Mouse (Mus musculus) heart, postnatal 14 days (tissue): ENCODE results near the gene Nelfe. TPM values are rescaled to one million over a fixed set of nuclear protein-coding genes. Genes with fewer than 3 reads are reported as not detected.

Experiments used
- DNase-seq, 2 experiments: peaks; one replicate each; pipeline ENCODE4 v3.0.0; 2021 to 2022
- intact Hi-C: fragments of 180-260 bp; cut with DNase I; formaldehyde crosslinking; loops from one replicate; pipeline ENCODE4 v1.15.1; 2025
- total RNA-seq, 2 experiments: library from RNA; stranded (reverse); gene quantifications; 2 replicates each; pipeline ENCODE4 v1.2.3; 2021

Gene Nelfe
- total RNA-seq, 2 experiments from 2014 or later, result 13.1 to 15.5 TPM

DNA sequence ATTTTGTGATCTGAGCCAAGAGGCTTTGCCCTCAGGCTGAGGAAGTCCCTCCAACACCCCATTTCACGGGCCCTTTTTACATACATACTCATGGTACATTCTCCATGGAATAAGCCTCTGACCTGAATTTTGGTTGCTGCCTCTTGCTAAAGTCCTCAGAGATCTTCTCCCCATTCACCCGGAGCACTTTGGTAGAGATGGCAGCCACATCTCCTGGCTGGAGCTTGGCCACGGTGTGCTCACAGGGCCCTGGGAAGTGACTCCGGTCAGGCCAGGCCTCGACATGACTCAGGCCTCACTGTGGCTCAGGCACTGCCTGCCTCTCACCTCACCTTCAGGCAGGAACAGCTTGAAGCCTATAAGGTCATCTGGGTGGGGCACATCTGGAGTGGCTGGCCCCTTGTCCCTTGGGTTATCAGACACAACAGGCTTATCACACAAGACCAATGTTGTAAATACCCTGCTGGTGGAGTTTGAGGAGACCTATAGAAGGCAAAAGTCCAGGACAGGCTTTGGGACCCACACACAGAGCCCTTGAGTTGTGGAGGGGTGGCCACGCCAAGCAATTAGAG, 9.4 kb upstream of the Nelfe start:
- intact Hi-C loops, result no loop called here
- DNase-seq, result no peak

DNA sequence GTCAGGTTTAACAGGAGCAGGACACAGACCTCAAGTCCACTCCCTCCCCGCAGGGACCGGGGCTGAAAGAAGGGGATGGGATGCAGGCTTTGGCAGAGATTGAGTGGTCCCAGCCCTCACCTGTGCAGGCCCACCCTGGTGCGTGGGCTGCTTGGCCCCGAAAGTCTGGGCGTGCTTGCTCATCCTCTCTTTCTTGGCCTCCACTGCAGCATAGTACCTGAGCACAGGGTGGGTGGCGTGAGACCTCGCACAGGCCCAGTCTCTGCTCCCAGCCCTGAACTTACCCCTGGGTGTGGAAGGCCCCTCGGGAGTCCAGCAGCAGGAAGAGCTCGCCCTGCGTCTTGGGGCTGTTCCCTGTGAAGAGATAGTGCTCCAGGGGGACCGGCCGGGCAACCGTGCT, 5.3 kb upstream of the Nelfe start:
- intact Hi-C loops, result no loop called here
- DNase-seq, result no peak

DNA sequence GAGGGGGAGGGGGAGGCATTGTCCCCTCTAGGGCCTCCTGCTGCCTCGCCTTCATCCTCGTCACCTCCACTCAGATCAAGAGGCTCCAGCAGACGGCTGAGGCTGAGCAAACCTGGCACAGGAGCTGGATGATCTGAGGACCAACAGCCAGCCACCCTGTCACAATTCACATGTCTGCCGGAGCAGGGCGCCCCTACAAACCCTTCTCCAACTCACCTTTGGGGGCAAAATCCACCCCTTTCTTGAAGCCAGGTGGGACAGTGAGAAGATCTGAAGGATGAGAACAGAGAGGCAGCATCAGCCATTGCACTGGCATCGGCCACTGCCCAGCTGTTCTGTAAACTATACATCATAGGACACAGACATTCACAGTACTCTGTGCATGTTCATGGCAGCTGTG, 3.0 kb upstream of the Nelfe start:
- DNase-seq, result no peak
- intact Hi-C loops, result no loop called here

DNA sequence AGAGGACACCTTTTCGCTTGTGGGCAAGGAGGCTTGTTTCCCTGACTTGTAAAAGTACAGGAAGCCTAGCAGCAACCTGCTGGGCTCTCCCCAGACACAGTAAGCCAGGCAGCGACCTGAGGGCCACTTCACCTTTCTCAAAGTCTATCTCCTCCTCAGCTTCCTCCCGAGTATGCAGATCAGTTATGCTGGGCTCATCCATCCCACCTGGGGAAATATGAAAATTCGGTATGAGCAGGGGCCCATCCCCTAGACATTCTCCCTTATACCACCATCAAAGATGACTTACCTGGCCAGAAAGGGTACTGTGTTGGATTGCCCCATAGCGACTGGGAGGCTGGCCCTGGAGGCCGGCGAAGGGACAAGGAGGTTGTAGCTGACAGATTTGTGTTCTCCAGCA, 2.6 kb upstream of the Nelfe start:
- DNase-seq, result no peak
- intact Hi-C loops, result no loop called here

DNA sequence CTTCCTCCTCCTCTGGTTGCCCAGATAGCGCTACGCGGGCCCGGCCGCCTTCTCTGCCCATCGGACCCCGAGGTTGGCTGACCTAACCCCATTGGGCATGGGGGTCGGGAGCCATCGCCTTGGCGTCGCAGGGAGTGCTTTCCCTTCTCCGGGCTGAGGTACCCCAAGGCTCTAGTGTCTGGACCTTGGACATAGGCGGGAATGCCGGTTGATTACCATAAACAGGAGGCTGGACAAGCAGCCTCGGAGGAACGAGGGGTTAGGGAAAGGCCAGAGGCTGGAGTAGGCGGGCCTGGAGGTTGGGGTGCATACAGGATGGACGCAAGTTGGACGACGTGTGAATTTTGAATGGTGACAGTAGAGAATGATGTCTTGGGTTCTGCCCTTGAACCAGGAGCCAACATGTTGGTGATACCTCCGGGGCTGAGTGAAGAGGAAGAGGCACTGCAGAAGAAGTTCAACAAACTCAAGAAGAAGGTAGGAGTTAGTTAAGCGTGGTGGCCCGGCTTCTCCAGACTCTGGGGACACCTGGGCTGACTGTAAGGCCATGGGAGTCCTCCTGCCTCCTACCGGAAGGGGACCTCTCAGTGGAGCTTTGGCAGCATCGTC, 430 bp downstream of the Nelfe start:
- no peak for DNase-seq
- intact Hi-C loops, result loop anchor here (2.0 to 10.0 kb wide), 4 partner anchors 48 to 392 kb away; partner anchors contain the start of genes C2, Ddx39b, Ehmt2 and Lsm2

DNA sequence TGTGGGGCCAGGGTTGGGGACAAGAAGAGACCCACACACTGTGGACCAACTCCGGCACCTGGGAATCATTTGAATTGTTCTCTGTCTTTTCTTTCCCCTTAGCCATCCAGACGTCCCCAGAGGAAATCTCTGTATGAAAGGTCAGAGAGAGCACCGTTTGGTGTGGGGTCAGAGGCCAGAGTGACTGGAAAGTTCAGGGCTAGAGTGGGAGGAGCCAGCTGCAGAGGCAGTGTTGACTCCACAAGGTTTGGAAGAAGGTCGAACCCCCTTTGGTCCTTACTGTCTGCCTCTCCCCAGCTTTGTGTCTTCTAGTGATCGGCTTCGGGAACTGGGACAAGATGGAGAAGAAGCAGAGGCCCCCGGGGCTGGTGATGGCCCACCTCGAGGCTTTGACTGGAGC, 3.3 kb downstream of the Nelfe start:
- intact Hi-C loops, result loop anchor here (5.0 to 10.0 kb wide), 3 partner anchors 91 to 389 kb away; partner anchors contain the start of genes Ddx39b and Lsm2
- DNase-seq, result no peak

DNA sequence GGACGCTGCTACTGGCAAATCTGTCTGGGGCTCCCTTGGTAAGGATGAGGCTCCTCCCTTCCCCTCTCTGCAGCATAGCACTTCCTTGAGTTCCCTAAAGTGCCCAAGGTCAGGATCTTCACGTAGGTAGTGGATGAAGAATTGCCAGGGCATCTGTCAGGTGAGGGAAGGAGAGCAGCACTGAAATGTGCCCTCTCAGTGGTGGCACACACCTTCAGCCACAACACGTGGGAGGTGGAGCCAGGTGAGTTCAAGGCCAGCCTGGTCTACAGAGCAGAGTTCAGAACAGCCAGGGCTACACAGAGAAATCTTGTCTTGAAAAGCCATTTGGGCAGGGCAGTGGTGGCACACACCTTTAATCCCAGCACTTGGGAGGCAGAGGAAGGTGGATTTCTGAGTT, 4.6 kb downstream of the Nelfe start:
- intact Hi-C loops, result loop anchor here (1.0 to 10.0 kb wide), 4 partner anchors 58 to 388 kb away; partner anchors contain the start of genes Ddx39b and Lsm2
- no peak for DNase-seq

DNA sequence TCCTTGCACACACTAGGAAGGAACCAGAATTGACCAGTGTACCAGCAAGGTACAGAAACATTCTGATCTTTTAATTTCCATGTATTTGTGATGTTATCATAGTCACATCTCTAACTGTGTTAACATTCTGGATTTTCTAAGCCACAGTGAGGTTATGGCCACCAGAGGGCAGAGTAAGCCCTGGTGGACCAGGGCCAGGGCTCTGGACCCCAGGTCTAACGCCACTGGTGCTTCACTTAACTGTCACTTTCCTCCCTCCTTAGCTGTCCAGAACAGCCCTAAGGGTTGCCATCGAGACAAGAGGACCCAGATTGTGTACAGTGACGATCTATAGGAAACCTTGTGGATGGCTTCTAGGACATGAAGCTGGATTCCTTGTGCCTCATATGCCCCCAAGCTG, 5.6 kb downstream of the Nelfe start:
- peak; percentile 61 to 77 for DNase-seq
- intact Hi-C loops, result loop anchor here (1.0 to 10.0 kb wide), 2 partner anchors 56 to 89 kb away; no protein-coding TSS in a partner anchor

DNA sequence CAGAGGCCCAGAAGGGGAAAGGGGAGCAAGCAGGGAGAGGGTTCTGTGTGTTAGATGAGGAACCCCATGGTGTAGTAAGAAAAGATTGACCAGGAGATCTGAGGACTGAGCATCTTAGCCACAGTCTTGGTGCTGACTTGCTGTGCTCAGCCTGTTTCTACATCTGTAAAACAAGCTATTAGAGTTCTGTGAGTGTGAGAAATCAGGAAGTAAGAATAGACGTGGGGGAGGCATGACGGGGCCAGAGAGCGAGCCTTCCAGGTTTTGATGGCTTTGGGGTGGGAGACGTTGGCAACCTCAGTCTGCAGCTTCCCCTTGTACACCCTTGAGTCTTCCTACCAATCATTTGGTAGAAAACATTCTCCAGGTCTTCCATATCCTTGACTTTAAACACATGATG, 8.5 kb downstream of the Nelfe start:
- DNase-seq, result no peak
- intact Hi-C loops, result loop anchor here (10.0 kb wide), 1 partner anchor 86 kb away; no protein-coding TSS in a partner anchor

DNA sequence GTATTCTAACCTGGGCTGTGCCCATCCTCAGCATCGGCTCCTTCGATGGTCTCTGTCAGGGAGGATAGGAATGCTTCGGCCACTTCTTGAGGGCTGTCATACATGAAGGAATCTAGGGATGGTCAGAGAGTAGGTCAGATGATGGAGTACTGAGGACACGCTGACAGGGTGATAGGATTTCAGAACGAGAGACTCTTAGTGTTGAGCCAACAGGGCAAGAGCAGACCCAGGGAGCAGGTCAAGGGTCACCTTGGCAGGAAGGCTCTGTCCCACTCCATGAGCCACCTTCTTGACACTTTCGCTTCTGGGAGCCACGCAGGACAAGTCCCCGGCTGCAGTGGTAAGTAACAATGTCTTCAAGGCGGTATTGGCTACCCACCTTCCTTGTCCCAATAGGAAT, 10.3 kb downstream of the Nelfe start:
- intact Hi-C loops, result no loop called here
- DNase-seq, result no peak

DNA sequence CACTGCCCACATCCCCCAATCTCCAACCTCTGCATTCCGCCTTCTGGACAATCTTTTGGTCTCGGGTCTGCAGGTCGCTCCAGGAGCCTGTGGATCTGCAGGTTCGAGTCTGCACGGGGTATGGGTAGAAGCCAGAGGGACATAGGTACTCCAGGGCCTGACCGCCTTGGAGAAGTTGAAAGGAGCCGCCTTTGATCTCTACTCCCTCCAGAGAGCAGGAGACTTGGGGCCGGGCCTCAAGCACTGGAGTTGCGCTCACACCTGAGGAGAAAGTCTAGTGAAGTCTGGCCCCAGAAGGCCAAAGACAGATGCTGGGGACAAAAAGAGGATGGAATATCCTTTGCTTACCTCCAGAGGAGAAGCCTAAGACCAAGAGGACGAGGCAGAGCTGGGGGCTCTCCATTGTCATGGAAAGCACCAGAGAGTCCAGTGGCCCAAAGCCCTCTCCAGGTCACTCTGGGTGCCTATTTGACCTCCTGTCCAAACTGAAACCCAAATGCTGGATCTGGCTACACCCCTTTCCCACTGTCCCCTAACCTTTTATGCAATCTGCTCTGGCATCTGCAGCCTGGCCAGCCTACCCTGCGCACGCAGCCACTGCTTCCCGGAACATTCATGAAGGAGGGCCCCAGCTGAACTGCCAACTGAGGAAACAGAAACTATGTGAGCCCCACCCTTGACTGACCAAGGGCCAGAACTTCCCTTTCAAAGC, 11.7 kb downstream of the Nelfe start:
- intact Hi-C loops, result no loop called here
- DNase-seq, result no peak

DNA sequence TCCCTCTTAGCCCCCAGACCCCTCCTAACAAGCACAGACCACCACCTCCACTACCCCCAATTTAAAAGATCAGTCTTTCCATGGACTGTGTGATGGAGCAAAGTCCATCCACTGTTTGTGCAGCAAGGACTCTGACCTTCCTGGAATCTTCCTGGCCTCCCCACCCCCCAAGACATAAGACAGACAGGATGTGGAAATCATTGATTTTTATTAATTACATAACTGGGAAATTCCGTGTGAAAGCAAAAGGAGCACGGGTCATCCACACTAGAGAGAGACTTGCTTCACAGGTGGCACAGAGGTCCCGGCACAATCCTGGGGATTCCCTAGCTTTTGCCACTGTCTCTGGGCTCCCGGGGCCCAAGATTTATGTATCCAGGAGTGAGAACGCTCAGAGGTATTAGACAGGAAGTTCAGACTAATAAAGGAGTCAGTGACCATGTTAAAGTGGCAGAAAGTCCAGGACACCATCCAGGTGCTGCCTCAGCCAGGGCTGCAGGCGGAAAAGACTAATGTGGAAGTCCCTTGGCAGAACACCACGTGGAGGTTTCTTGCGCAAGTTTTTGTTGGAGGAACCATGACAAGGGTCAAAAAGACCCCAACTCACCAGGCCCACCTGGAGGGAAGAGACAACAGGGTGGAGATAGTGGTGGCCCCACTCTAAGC, 12.4 kb downstream of the Nelfe start, which contains the start of gene Cfb:
Gene Cfb (minus strand): TSS at position 103 of the 666 bp plus-strand sequence.
- intact Hi-C loops, result no loop called here
- no peak for DNase-seq

DNA sequence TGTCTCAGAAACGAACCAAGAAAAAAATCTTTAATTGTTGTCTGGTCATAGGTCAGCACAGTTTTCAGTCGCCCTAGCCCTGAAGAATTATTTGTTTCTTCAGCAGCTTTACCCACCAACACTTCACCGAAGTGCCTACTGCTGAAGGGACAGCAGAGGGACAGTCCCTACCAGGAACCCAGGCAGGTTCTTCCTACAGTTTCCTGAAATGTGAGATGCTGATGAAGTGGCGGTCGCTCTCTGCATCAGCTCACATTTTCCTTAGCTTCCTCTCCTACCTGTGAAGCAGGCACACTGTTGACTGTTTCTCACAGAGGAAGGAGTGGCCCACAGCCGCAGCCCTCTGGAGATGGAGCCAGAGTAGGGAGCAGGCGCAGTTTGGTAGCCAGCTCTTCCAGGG, 15.8 kb downstream of the Nelfe start:
- intact Hi-C loops, result loop anchor here (5.0 kb wide), 1 partner anchor 56 kb away; no protein-coding TSS in a partner anchor
- no peak for DNase-seq

DNA sequence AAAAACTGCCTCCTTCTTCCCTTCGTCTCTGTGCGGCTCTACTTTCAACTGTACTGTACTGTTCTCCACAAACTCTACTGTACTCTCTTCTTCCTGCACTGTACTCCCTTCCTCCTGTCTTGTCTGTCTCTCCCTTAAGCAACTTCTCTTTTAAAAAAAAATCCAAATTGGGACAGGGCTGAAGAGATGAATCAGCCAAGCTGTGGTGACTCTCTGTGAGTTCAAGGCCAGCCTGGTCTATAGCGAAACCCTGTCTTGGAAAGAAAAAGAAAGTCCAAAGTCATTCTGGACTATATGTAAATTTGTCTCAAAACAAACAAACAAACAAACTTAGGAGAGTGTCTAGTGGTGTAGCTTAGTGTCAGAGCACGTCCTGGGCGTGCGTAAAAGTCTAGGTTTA, 24.1 kb downstream of the Nelfe start:
- intact Hi-C loops, result no loop called here
- no peak for DNase-seq

DNA sequence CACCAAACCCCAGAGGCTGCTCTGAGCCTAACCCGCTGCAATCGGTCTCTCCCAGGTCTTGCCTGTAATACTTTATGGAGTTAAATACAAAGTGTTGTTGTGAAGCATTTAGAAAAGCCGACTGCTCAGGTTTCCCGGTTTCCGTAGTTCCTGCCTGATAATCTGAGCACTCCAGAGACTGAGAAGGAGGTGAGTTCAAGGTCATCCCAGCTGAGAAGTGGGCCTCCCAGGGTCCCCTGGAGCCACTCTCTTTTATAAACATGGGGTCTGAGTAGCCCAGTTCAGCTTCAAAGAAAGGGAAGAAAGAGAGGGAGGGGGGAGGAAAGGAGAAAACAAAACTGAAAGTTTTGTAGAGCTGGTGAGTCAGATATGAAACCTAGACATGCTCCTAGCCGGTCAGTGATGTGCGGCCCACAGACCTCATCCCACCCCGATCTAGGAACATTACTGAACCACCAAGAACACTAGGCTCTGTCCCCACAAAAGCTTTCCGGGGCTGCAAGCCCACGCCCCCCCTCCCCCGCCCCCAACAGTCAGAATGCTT, 29.2 kb downstream of the Nelfe start, which contains the start of gene Zbtb12:
Gene Zbtb12 (plus strand): TSS at position 148 of the 544 bp plus-strand sequence.
- DNase-seq, result no peak
- intact Hi-C loops, result no loop called here

DNA sequence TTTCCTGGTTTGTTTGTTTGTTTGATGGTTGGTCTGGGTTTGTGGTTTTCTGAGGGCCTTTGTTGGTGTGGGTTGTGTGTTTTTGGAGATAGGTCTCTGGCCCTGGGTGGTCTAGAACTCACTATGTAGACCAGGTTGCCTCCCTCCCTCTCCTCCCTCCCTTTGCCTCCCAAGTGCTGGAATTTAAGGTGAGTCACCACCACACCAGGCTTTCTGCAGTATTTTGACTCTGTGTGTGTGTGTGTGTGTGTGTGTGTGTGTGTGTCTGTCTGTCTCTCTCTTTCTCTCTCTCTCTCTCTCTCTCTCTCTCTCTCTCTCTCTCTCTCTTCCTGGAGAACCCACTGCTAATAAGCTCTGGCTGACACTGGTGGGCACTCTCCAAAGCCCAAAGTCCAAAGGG, 31.0 kb downstream of the Nelfe start:
- DNase-seq, result no peak
- intact Hi-C loops, result no loop called here

DNA sequence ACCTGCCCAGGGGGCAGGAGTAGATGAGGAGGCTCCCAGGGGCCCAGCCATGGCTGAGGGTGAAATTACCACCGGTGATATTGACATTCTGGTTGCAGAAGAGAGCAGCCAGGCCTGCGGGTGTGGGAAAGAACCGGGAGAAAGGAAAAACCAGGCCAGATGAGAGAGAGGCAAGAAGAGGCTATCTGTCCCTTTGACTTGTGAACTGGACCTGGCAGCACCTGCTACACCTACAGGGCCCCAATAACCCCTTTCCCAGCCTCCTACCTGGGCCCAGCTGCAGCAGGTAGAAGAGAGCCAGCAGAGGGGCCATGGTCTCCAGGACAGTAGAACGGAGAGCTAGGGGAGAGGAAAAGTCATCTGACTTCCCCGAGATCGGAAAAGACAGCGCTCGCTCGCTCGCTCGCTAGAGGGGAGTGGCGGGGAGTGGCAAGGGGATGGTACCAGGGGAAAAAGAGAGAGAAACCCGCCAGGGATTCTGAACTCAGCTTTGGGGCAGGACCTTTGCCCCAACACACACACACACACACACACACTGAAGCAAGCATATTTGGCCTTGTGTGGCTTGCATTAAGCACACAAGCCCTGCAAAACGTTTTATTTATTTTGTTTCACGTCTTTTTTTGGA, 31.6 kb downstream of the Nelfe start, which contains the start of gene Gm20547:
Gene Gm20547 (minus strand): TSS at position 360 of the 628 bp plus-strand sequence.
- DNase-seq, result no peak
- intact Hi-C loops, result no loop called here

DNA sequence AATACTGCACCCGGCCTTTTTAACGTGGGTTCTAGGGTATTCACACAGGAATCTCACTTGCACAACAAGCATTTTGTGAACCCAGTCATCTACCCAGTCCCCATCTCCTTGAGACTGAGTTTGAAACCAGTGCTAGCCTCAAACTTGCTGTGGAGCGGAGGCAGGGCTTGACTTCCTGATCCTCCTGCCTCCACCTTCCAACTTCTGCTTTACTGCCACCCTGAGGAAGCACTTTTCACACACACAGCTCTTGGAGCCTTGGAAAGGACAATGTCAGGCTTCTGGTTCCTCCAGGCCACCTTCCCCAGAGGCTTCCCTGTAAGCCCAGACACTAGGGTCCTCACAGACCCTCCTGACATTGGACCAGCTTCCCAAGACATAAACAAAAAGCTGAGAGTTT, 33.1 kb downstream of the Nelfe start:
- intact Hi-C loops, result no loop called here
- DNase-seq, result no peak

DNA sequence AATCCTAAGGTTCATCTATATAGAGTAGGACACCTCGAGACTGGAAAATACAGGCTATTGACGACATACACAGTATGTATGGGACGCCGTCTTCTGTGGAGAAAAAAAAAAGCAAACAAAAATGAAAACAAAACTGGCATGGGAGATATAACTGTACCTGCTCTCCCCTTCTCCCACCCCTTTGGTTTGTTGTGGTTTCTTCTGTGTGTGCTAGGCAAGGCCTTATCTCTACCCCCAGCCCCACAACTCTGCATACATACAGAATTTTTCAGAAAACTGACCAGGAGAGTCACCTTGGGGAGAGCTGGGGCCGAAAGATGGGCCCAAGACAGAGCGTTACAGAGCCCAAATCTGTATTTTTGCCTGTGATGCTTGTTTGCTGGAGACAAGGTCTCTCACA, 34.5 kb downstream of the Nelfe start:
- no peak for DNase-seq
- intact Hi-C loops, result no loop called here

DNA sequence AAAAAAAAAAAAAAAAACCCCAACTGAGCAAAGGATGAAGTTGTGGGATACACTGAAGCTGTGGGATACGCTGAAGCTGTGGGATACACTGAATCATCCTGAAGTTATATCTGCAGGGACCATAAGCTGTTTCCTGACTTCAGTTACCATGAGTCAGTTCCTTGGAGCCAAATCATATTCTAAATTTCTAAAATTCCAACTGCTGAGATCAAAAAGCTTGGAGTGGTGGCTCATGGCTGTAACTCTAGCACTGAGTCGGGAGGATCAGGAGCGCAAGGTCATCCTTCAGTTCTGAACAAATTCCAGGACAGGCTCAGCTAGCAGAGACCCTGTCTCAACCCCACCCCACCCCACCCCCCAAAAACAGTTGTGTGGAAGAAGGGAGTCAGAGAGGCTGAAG, 35.4 kb downstream of the Nelfe start:
- DNase-seq, result no peak
- intact Hi-C loops, result no loop called here
